Mouse (Mus musculus): Measurements from ENCODE around the gene Zkscan8. TPM values are rescaled to one million over a fixed set of nuclear protein-coding genes. Genes with fewer than 3 reads are reported as not detected.
"Not testable (repeated sequence)": the region's sequence is repeated elsewhere in the genome, so short reads cannot be mapped to it uniquely, and the experiment has no call there.

The Zkscan8 gene
- total and polyA plus RNA-seq, 2 experiments: 1.7 to 5.3 TPM

GRCm38 (mm10) chr13:21486881-21487280 is 44.0 kb downstream of the Zkscan8 start:
- no peaks in the 10 kb centered on the region for H3K79me2 ChIP-seq (ENCODE audit: control insufficient read depth, insufficient read depth, low read length)
- no peak overlapping the region for H3K27ac ChIP-seq (replicated peaks; ENCODE audit: insufficient read depth, low read depth, low read length)
- DNase-seq (ENCODE audit: extremely low read depth, low read depth, low spot score): no peak
- H3K27me3 ChIP-seq (ENCODE audit: control insufficient read depth, insufficient read depth, low read length): no peaks in the 10 kb centered on the region
- H3K9ac ChIP-seq (ENCODE audit: low read depth, low read length): no peak overlapping the region
- no peak for TF ChIP-seq POLR2A (IDR thresholded peaks at IDR 0.05; ENCODE audit: extremely low read depth, insufficient read depth, low read length)
- no peak for TF ChIP-seq CTCF (IDR thresholded peaks at IDR 0.05; ENCODE audit: low read depth, low read length)
- peaks cover 2% of the 10 kb centered on the region; the same call in 1 of the 2 replicates for H3K36me3 ChIP-seq (ENCODE audit: control insufficient read depth, insufficient read depth, low read length)
- 92% methylated on average over 1 of the region's 1 CpGs for WGBS
- no peaks in the 10 kb centered on the region for H3K4me1 ChIP-seq (ENCODE audit: control insufficient read depth, insufficient read depth, low read length)
- H3K4me3 ChIP-seq (ENCODE audit: insufficient read depth, low read depth, low read length): no peak overlapping the region

DNA sequence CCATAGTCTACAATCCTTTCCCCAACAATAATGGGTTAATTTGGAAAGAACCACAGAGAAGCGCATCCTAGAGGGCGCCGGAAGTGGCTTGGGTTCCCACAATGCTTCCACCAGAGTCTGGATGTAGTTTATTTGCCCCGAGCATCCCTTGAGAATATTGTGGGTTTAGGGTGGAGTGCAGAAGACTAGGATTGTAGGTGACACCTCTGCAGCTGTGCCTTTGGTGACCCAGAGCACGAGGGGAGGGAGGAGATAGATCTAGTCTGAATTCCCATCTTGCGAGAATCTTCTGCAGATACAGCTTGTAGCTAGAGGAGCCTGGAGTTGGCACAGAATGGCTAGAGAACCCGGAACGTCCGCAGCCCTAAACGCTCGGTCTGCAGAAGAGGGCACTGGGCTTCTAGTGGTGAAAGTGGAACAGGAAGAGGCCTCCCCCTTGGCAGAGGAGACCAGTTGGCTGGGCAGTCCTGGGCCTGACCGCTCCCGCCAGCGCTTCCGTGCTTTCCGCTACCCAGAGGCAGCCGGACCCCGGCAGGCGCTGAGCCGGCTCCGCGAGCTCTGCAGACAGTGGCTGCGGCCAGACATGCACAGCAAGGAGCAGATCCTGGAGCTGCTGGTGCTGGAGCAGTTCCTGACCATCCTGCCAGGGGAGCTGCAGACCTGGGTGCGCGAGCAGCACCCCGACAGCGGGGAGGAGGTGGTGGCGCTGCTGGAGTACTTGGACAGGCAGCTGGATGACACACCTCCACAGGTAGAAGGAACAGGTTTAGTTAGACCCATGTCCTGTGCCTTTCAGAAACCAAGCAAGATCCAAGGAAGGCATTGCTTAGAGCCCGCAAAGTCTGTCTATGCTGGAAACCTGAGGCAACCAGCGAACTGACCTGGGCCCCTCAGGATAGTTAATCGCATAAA is 51.9 kb downstream of the Zkscan8 start, which contains the start of the genes Zkscan4 and Gm10065:
Gene Zkscan4, plus strand, starts transcription at position 149 of the 912 bp plus-strand sequence.
Gene Gm10065, minus strand, starts transcription at position 683 of the 912 bp plus-strand sequence.
- peak within 1 kb of the TSS; percentile 72 for H3K27ac ChIP-seq (replicated peaks; ENCODE audit: insufficient read depth, low read depth, low read length)
- peak; percentile 70 for DNase-seq (ENCODE audit: extremely low read depth, low read depth, low spot score)
- peak within 1 kb of the TSS; percentile 64 for H3K4me3 ChIP-seq (ENCODE audit: insufficient read depth, low read depth, low read length)
- WGBS: 3% methylated on average over 31 of the region's 31 CpGs
- 0 out of 2 replicates have a peak, but pooled peaks have one; percentile 2 for TF ChIP-seq CTCF (IDR thresholded peaks at IDR 0.05; ENCODE audit: low read depth, low read length)
- H3K4me1 ChIP-seq (ENCODE audit: control insufficient read depth, insufficient read depth, low read length); H3K79me2 ChIP-seq (ENCODE audit: control insufficient read depth, insufficient read depth, low read length); H3K36me3 ChIP-seq (ENCODE audit: control insufficient read depth, insufficient read depth, low read length); H3K27me3 ChIP-seq (ENCODE audit: control insufficient read depth, insufficient read depth, low read length): not testable (repeated sequence)
- peak within 1 kb of the TSS; percentile 44 for H3K9ac ChIP-seq (ENCODE audit: low read depth, low read length)

GRCm38 (mm10) chr13:21472427-21472826 is 58.5 kb downstream of the Zkscan8 start:
- Histone ChIP-seq H3K9ac (ENCODE audit: low read depth, low read length) (no peak overlapping the region), H3K27ac (replicated peaks; ENCODE audit: insufficient read depth, low read depth, low read length) (no peak overlapping the region)

DNA sequence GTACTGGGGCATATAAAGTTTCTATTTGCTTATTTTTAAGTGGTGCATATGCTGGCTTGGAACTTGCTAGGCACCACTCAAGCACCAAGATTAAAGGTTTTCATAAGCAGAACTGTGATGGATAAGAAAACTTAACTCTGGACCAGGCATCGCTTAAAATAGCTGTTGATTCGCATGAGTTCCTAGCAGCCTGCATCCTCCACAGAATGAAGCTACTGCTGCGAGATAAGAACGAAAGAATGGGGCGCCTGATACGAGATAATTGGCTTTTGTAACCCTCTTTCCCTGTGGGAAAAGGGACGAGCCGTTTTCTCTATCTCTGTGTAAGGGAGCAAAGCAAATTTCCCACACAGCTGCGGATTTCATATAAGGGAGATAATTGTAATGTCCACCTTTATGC is 61.8 kb downstream of the Zkscan8 start:
- TF ChIP-seq POLR2A (IDR thresholded peaks at IDR 0.05; ENCODE audit: extremely low read depth, insufficient read depth, low read length) (no peak), CTCF (IDR thresholded peaks at IDR 0.05; ENCODE audit: low read depth, low read length) (no peak)
- Histone ChIP-seq H3K27ac (replicated peaks; ENCODE audit: insufficient read depth, low read depth, low read length) (no peak overlapping the region), H3K36me3 (ENCODE audit: control insufficient read depth, insufficient read depth, low read length) (no peaks in the 10 kb centered on the region), H3K27me3 (ENCODE audit: control insufficient read depth, insufficient read depth, low read length) (no peaks in the 10 kb centered on the region), H3K79me2 (ENCODE audit: control insufficient read depth, insufficient read depth, low read length) (no peaks in the 10 kb centered on the region), H3K4me3 (ENCODE audit: insufficient read depth, low read depth, low read length) (no peak overlapping the region), H3K4me1 (ENCODE audit: control insufficient read depth, insufficient read depth, low read length) (0 out of 2 replicates have a peak, but pooled peaks cover 3% of the 10 kb centered on the region), H3K9ac (ENCODE audit: low read depth, low read length) (no peak overlapping the region)
- WGBS: 36% methylated on average over 9 of the region's 9 CpGs
- DNase-seq (ENCODE audit: extremely low read depth, low read depth, low spot score): no peak

More at GRCm38 (mm10) chr13:21472427-21472826, 58.5 kb downstream of the Zkscan8 start:
- no peaks in the 10 kb centered on the region for H3K36me3 ChIP-seq (ENCODE audit: control insufficient read depth, insufficient read depth, low read length)
- WGBS: 55% methylated on average over 4 of the region's 4 CpGs
- no peak for DNase-seq (ENCODE audit: extremely low read depth, low read depth, low spot score)
- no peaks in the 10 kb centered on the region for H3K27me3 ChIP-seq (ENCODE audit: control insufficient read depth, insufficient read depth, low read length)
- no peak for TF ChIP-seq CTCF (IDR thresholded peaks at IDR 0.05; ENCODE audit: low read depth, low read length)
- no peaks in the 10 kb centered on the region for H3K79me2 ChIP-seq (ENCODE audit: control insufficient read depth, insufficient read depth, low read length)
- H3K4me3 ChIP-seq (ENCODE audit: insufficient read depth, low read depth, low read length): no peak overlapping the region
- 0 out of 2 replicates have a peak, but pooled peaks cover 3% of the 10 kb centered on the region for H3K4me1 ChIP-seq (ENCODE audit: control insufficient read depth, insufficient read depth, low read length)

DNA sequence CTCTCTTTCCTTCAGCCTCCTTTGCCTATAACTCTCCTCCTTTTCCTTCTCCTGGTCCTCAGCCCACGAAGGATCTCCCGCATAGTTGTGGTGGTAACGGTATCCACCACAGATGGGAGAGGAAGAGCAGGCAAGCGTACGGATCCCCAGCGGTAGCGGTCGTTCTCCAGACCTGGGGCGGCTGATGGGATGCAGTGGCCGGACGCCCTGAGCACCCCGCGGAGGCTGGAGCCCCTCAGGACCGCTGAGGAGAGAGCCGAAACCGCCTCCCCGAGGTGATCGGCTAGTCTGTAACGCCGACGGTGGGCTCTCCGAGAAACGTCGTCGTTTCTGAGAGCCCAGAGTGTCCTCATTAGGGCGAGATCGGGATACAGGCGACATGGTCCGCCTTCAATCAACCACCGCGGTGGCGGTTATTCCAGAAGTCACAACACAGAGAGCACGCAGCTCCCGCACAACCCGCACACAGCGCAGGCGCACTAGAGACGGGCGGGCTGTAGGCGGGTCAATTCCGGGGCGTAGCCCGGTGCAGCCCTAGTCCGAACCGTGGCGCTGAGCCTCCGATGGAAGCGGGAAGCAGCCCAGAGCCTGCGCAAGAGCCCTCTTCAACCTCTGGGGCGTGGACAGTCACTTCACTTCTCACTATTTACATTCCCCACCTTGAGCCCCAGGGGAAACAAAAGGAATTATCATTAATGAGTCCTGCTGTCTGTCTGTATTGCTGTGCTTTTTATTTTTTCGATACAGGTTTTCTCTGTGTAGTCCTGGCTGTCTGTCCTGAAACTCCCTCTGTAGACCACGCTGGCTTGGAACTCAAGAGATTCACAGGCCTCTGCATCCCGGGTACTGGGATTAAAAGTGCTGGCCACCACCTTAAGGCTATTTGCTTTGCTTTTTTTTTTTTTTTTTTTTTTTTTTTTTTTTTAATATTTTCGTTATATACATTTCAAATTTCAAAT is 62.6 kb downstream of the Zkscan8 start, which contains the start of gene Nkapl:
Gene Nkapl, minus strand, starts transcription at position 449 of the 959 bp plus-strand sequence.
- Histone ChIP-seq H3K9ac (ENCODE audit: low read depth, low read length) (peak within 1 kb of the TSS; percentile 84), H3K36me3 (ENCODE audit: control insufficient read depth, insufficient read depth, low read length) (no peaks in the 10 kb centered on the region), H3K4me3 (ENCODE audit: insufficient read depth, low read depth, low read length) (peak within 1 kb of the TSS; percentile 80), H3K79me2 (ENCODE audit: control insufficient read depth, insufficient read depth, low read length) (no peaks in the 10 kb centered on the region), H3K27me3 (ENCODE audit: control insufficient read depth, insufficient read depth, low read length) (no peaks in the 10 kb centered on the region), H3K27ac (replicated peaks; ENCODE audit: insufficient read depth, low read depth, low read length) (no peak within 1 kb of the TSS), H3K4me1 (ENCODE audit: control insufficient read depth, insufficient read depth, low read length) (0 out of 2 replicates have a peak, but pooled peaks cover 3% of the 10 kb centered on the region)
- DNase-seq (ENCODE audit: extremely low read depth, low read depth, low spot score): peak; percentile 78
- under 1% methylated on average over 54 of the region's 54 CpGs for WGBS
- TF ChIP-seq POLR2A (IDR thresholded peaks at IDR 0.05; ENCODE audit: extremely low read depth, insufficient read depth, low read length) (peak; percentile 73), CTCF (IDR thresholded peaks at IDR 0.05; ENCODE audit: low read depth, low read length) (no peak)
